Mouse (Mus musculus) R1 (cell line): ENCODE results near the gene Smim6.

Experiments
- DNase-seq: peaks from one replicate; pipeline ENCODE4 v3.0.0-alpha.2; 2018; ENCODE audit warnings: low read depth, low spot score

The Smim6 gene

GRCm38 (mm10) chr11:115933747-115934110 lies 21.9 kb downstream of the Smim6 start:
- no peak for DNase-seq

- peak; percentile 71 for DNase-seq
Observed at GRCm38 (mm10) chr11:115939690-115940329, 28.0 kb downstream of the Smim6 start.

- DNase-seq, result peak; percentile 17
Observed at GRCm38 (mm10) chr11:115941980-115942379, 30.2 kb downstream of the Smim6 start.

GRCm38 (mm10) chr11:115945247-115945646 lies 33.4 kb downstream of the Smim6 start:
- peak; percentile 94 for DNase-seq

GRCm38 (mm10) chr11:115946221-115946828 lies 34.5 kb downstream of the Smim6 start:
- DNase-seq, result peak; percentile 75

- no peak for DNase-seq
Observed at GRCm38 (mm10) chr11:115948316-115948715, 36.5 kb downstream of the Smim6 start.

GRCm38 (mm10) chr11:115950719-115951118 lies 38.9 kb downstream of the Smim6 start:
- DNase-seq, result no peak

GRCm38 (mm10) chr11:115954712-115955111 lies 42.9 kb downstream of the Smim6 start:
- peak; percentile 49 for DNase-seq

GRCm38 (mm10) chr11:115955195-115955858 lies 43.5 kb downstream of the Smim6 start:
- peak; percentile 33 for DNase-seq

- DNase-seq, result peak; percentile 82
Observed at GRCm38 (mm10) chr11:115956453-115956852, 44.6 kb downstream of the Smim6 start.

GRCm38 (mm10) chr11:115957971-115958370 lies 46.2 kb downstream of the Smim6 start:
- DNase-seq, result peak; percentile 51

GRCm38 (mm10) chr11:115959018-115959417 lies 47.2 kb downstream of the Smim6 start:
- DNase-seq, result peak; percentile 41

- peak; percentile 14 for DNase-seq
Observed at GRCm38 (mm10) chr11:115962651-115963412, 51.0 kb downstream of the Smim6 start.
